Mouse (Mus musculus): ENCODE measurements around the gene Pde4c. TPM values are rescaled to one million over a fixed set of nuclear protein-coding genes. Genes with fewer than 3 reads are reported as not detected.
A peak's percentile ranks its signal among the peaks of the same experiment; 100 is the strongest.

The Pde4c gene
- polyA plus RNA-seq, 1 experiment = 6.8 TPM

DNA sequence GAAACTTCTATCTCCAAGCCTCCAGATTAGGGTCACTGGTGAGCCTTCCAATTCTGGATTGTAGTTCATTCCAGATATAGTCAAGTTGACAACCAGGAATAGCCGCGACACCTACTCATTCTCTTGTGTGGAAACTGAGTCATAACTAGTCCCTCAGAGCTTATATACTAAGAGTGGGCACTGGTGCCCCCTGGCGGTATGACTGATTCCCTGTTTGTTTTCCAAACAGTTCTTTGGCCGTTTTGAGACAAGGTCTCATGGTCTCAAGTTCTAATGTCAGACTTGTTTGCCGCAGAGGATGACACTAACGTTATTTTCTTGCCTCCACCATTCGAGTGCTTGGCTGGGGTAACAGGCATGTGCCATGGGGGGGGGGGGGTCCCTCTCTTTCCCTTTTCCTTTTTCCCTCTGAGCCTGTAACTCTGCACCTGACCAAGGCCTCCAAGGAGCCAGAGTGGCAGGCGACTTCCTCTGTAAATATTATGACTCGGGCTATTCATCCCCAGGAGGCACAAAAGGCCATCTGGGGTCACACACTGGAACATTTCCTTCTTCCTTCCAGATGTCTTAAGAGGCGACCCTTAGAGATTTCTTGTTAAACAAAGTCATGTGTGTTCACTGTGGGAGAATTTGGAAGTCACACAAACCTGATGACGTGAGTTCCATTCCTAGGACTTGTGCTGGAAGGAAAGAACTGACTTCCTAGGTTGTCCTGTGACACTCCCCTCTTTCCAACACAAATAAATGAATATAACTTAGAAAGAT is 28.7 kb downstream of the Pde4c start:
- H3K4me1 ChIP-seq (ENCODE audit: control insufficient read depth, insufficient read depth, insufficient read length, low read length) = peaks cover 12% of the 10 kb centered on the region
- H3K4me3 ChIP-seq (ENCODE audit: low read depth, low read length) = no peak overlapping the region
- peak overlapping the region; percentile 81 for H3K27ac ChIP-seq (ENCODE audit: insufficient read depth, low read depth, low read length)
- H3K36me3 ChIP-seq (ENCODE audit: control insufficient read depth, insufficient read depth, low read length) = peaks cover 8% of the 10 kb centered on the region; the same call in 1 of the 2 replicates
- no peak for TF ChIP-seq POLR2A (IDR thresholded peaks at IDR 0.05; ENCODE audit: low read depth, low read length)
- peak; percentile 35; the same call in 1 of the 2 replicates for TF ChIP-seq CTCF (IDR thresholded peaks at IDR 0.05; ENCODE audit: extremely low read depth, insufficient read length, insufficient replicate concordance, low read depth, low read length)
- 16% methylated on average over 11 of the region's 11 CpGs for WGBS
- H3K27me3 ChIP-seq (ENCODE audit: control insufficient read depth, insufficient read depth, low read length) = no peaks in the 10 kb centered on the region

GRCm38 (mm10) chr8:70753151-70753550 is 29.6 kb downstream of the Pde4c start:
- 12% methylated on average over 21 of the region's 21 CpGs for WGBS
- TF ChIP-seq POLR2A (IDR thresholded peaks at IDR 0.05; ENCODE audit: low read depth, low read length) = peak; percentile 56; the same call in 1 of the 2 replicates
- TF ChIP-seq CTCF (IDR thresholded peaks at IDR 0.05; ENCODE audit: extremely low read depth, insufficient read length, insufficient replicate concordance, low read depth, low read length) = 0 out of 2 replicates have a peak, but pooled peaks have one; percentile 3
- Histone ChIP-seq H3K4me3 (ENCODE audit: low read depth, low read length) (peak overlapping the region; percentile 44), H3K36me3 (ENCODE audit: control insufficient read depth, insufficient read depth, low read length) (peaks cover 16% of the 10 kb centered on the region), H3K4me1 (ENCODE audit: control insufficient read depth, insufficient read depth, insufficient read length, low read length) (peaks cover 12% of the 10 kb centered on the region), H3K27ac (ENCODE audit: insufficient read depth, low read depth, low read length) (peak overlapping the region; percentile 81), H3K27me3 (ENCODE audit: control insufficient read depth, insufficient read depth, low read length) (no peaks in the 10 kb centered on the region)

- Histone ChIP-seq H3K27ac (ENCODE audit: insufficient read depth, low read depth, low read length) (peak within 1 kb of the TSS; percentile 81), H3K27me3 (ENCODE audit: control insufficient read depth, insufficient read depth, low read length) (no peaks in the 10 kb centered on the region), H3K4me1 (ENCODE audit: control insufficient read depth, insufficient read depth, insufficient read length, low read length) (peaks cover 12% of the 10 kb centered on the region), H3K4me3 (ENCODE audit: low read depth, low read length) (peak within 1 kb of the TSS; percentile 78), H3K36me3 (ENCODE audit: control insufficient read depth, insufficient read depth, low read length) (peaks cover 22% of the 10 kb centered on the region)
- TF ChIP-seq CTCF (IDR thresholded peaks at IDR 0.05; ENCODE audit: extremely low read depth, insufficient read length, insufficient replicate concordance, low read depth, low read length) (no peak), POLR2A (IDR thresholded peaks at IDR 0.05; ENCODE audit: low read depth, low read length) (peak; percentile 61)
- WGBS = 8% methylated on average over 37 of the region's 37 CpGs
These were observed 30.7 kb downstream of the Pde4c start, which contains the start of gene Rab3a for GRCm38 (mm10) chr8:70754043-70754870. Gene Rab3a (plus strand): TSS chr8:70754679.

DNA sequence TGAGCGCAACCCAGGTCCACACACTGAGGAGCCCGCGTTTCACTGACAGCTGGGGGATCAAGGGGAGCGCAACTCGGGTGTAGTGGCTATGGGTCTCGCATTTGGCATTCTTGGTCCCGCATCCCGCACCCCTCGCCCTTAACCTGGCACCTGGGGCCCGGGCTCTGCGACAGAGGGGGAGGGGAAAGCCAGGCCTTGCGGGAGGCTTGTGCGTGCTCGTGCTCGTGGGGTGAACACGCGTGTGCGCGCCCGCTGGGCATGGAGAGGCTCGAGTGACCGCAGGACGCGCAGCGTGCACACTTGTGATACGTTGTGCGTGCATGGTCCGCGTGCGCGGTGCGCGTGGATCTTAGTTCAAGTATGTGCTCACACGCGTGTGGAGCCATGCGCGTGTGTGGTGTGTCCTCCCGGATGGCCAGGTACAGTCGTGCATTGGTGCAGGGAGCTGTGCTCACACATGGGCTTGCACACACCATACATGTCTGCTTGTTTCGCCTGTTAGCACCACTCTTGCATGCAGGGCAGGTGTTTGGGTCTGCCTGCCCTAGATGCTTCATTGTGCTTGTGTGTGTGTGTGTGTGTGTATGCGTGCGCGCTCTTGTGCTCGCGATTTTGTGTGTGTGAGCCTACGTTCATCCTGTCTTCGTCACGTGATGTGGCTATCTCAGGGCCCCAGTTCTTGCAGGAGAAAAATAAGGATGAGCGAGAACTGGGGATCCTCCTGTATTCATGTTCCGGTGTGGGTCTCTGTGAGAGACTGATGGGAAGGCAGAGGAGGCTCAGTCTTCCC is 31.5 kb downstream of the Pde4c start:
- Histone ChIP-seq H3K4me1 (ENCODE audit: control insufficient read depth, insufficient read depth, insufficient read length, low read length) (peaks cover 17% of the 10 kb centered on the region), H3K27ac (ENCODE audit: insufficient read depth, low read depth, low read length) (peak overlapping the region; percentile 33), H3K36me3 (ENCODE audit: control insufficient read depth, insufficient read depth, low read length) (peaks cover 22% of the 10 kb centered on the region), H3K4me3 (ENCODE audit: low read depth, low read length) (peak overlapping the region; percentile 78), H3K27me3 (ENCODE audit: control insufficient read depth, insufficient read depth, low read length) (no peaks in the 10 kb centered on the region)
- TF ChIP-seq CTCF (IDR thresholded peaks at IDR 0.05; ENCODE audit: extremely low read depth, insufficient read length, insufficient replicate concordance, low read depth, low read length) (no peak), POLR2A (IDR thresholded peaks at IDR 0.05; ENCODE audit: low read depth, low read length) (no peak; the same call in 1 of the 2 replicates)
- WGBS = 7% methylated on average over 50 of the region's 50 CpGs

GRCm38 (mm10) chr8:70755661-70756475 is 32.3 kb downstream of the Pde4c start:
- 85% methylated on average over 24 of the region's 24 CpGs for WGBS
- peaks cover 19% of the 10 kb centered on the region for H3K4me1 ChIP-seq (ENCODE audit: control insufficient read depth, insufficient read depth, insufficient read length, low read length)
- H3K36me3 ChIP-seq (ENCODE audit: control insufficient read depth, insufficient read depth, low read length) = peaks cover 22% of the 10 kb centered on the region
- peak overlapping the region; percentile 78 for H3K4me3 ChIP-seq (ENCODE audit: low read depth, low read length)
- H3K27ac ChIP-seq (ENCODE audit: insufficient read depth, low read depth, low read length) = no peak overlapping the region
- no peak for TF ChIP-seq POLR2A (IDR thresholded peaks at IDR 0.05; ENCODE audit: low read depth, low read length)
- no peak for TF ChIP-seq CTCF (IDR thresholded peaks at IDR 0.05; ENCODE audit: extremely low read depth, insufficient read length, insufficient replicate concordance, low read depth, low read length)
- no peaks in the 10 kb centered on the region for H3K27me3 ChIP-seq (ENCODE audit: control insufficient read depth, insufficient read depth, low read length)

DNA sequence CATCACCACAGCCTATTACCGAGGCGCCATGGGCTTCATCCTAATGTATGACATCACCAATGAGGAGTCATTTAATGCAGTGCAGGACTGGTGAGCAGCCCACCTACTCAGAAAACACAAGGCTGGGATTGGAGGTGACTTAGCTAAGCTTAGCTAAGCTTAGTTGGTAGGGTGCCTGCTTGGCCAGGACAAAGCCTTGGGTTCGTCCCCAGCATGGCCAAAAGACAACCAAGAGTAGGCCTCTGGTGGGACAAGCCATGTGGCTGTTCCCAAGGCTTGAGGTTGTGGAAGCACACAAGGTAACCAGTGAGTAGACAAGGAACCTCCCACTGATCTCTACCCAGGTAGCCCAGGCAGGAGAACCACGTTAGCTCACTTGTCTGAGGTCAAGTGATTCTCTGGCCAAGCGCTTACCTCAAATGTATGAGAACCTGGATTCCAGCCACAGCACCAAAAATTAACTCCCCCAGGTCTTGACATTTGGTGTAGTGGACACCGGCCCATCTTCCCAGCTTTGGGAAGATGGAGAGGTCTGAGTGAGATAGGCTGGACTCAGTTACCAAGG is 33.0 kb downstream of the Pde4c start:
- peaks cover 22% of the 10 kb centered on the region for H3K4me1 ChIP-seq (ENCODE audit: control insufficient read depth, insufficient read depth, insufficient read length, low read length)
- H3K27ac ChIP-seq (ENCODE audit: insufficient read depth, low read depth, low read length) = no peak overlapping the region
- no peak for TF ChIP-seq CTCF (IDR thresholded peaks at IDR 0.05; ENCODE audit: extremely low read depth, insufficient read length, insufficient replicate concordance, low read depth, low read length)
- TF ChIP-seq POLR2A (IDR thresholded peaks at IDR 0.05; ENCODE audit: low read depth, low read length) = no peak
- H3K27me3 ChIP-seq (ENCODE audit: control insufficient read depth, insufficient read depth, low read length) = no peaks in the 10 kb centered on the region
- WGBS = 93% methylated on average over 6 of the region's 6 CpGs
- H3K36me3 ChIP-seq (ENCODE audit: control insufficient read depth, insufficient read depth, low read length) = peaks cover 22% of the 10 kb centered on the region
- no peak overlapping the region for H3K4me3 ChIP-seq (ENCODE audit: low read depth, low read length)
